Mouse (Mus musculus) regulatory T cell (primary cell): Measurements from ENCODE around the gene Ppp2r3d.
"Not testable (repeated sequence)": the region's sequence is repeated elsewhere in the genome, so short reads cannot be mapped to it uniquely, and the experiment has no call there.

Source experiments
- in situ Hi-C: fragments of 300-600 bp; cut with MboI, MseI; formaldehyde crosslinking; loops from one replicate; pipeline ENCODE4 v1.15.1; 2025; ENCODE audit warnings: high pct_unique_total_duplicates

Gene Ppp2r3d

DNA sequence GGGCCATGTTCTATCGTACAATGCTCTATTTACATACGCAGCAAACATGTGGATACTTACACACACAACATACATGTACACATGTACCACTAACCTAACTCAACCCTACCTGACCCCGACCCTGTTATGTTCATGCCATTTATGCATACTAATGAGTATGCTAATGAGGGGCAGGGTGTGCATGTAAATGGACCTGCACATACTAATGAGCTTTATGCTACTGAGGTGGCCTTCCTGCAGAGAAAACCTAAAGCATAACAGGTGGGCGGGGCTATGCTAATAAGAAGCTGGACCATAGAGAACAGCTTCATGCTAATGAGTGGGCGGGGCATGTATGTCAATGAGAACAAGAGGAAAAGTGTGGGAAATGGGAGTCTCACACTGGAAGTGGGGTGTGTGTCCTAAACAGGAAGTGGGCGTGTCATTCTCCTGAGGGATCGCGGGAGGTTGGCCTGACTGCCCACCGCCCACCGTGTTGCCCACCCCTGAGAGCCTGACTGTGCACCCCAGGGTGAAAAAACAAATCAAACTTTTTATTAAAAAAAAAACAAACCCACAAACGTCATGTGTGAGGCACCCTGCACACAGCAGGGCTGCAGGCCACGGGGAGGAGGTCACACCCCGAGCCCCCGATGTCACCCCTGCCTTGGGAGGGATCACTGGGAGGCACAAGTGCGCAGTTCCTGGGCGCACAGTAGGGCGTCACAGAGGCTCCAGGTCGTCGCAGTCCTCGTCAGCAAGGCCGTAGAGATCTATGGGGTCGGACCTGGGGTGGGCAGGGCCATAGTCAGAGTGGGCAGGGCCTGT is at the start of gene Ppp2r3d:
Gene Ppp2r3d (minus strand): TSS at position 803 of the 807 bp plus-strand sequence.
- in situ Hi-C loops: loop anchor here (5.0 kb wide), 1 partner anchor 34 kb away; no protein-coding TSS in a partner anchor

GRCm38 (mm10) chr9:124493693-124494092 is 17.0 kb upstream of the Ppp2r3d start, which contains the start of gene Gm21836:
Gene Gm21836, minus strand, starts transcription at chr9:124493793.
- in situ Hi-C loops: loop anchor here (5.0 kb wide), 1 partner anchor 236 kb away; no protein-coding TSS in a partner anchor

DNA sequence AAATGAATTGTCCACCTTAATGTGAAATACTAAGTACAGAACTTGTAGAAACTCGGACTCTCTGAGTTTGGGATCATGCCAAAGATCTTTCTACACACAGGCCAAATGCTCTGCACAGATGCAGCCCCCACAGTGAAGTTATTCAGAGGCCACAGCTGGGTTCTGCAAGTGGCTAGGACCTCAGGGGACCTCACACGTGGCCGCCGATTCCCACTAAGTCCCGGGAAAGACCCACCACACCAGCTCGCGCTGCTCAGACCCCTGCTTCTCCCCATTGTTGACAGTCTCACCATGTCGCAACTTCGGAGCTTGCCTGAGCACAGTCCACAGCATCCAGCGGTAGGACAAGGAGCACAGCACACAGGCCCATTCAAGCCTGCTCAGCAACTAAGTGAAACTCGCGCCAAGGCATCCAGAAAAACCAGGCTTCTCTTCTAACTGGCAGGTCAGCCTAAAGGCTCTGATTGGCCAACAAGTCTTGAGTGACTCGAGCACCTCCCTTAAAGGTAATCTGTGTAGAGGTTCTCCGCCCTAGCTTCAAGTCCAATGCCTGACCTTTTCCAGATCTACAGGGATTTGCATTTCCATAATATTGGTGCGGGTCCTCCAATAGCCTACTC is 3.8 kb upstream of the Ppp2r3d start:
- in situ Hi-C loops: not testable (repeated sequence)

GRCm38 (mm10) chr9:124478081-124478480 is 1.4 kb upstream of the Ppp2r3d start:
- in situ Hi-C loops: loop anchor here (5.0 kb wide), 1 partner anchor 36 kb away; no protein-coding TSS in a partner anchor

GRCm38 (mm10) chr9:124475689-124476088 is 1.0 kb downstream of the Ppp2r3d start:
- in situ Hi-C loops: loop anchor here (5.0 kb wide), 1 partner anchor 33 kb away; no protein-coding TSS in a partner anchor

GRCm38 (mm10) chr9:124456572-124456971 is 20.1 kb downstream of the Ppp2r3d start:
- in situ Hi-C loops: no loop called here

GRCm38 (mm10) chr9:124442533-124442855 is 34.2 kb downstream of the Ppp2r3d start:
- in situ Hi-C loops: loop anchor here (5.0 kb wide), 1 partner anchor 35 kb away; the partner anchor contains the start of gene Ppp2r3d

DNA sequence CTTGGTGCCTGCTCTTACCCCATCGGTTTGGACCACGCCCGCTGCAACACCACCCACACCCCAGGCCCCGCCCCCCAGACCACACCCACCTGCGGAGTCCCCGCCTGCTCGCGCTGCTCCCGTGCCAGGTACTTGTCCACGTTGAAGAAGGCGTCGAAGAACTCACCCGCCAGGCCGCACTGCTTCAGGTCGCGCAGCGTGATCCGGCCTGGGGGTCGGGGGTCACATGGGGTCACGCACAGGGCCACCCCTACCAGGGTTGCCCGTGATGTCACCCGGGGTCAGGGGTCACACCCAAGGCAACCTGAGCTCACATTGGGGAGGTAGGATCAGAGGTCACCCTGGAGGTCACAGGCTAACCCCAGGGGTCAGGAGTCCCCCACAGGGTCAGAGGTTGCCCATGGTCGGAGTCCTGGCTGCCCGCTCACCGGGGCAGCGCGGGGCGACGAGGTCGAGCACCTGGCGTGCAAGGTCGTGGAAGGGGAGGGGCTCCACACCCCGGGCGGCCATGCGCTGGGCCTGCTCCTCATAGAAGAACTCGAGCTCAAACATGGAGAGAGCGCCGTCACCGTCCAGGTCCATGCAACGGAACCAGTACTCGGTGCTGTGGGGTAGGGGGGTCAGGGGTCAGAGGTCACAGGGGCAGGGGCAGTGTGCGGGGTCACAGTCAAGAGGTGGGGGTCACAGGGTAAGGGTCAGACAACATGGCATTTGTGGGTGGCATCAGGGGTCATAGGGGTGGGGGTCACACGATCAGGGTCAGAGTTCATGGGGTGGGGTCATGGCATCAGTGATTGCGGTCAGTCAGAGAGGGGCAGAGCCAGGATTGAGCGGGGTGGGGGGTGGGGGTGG is 34.8 kb downstream of the Ppp2r3d start:
- in situ Hi-C loops: loop anchor here (5.0 kb wide), 1 partner anchor 35 kb away; the partner anchor contains the start of gene Ppp2r3d

DNA sequence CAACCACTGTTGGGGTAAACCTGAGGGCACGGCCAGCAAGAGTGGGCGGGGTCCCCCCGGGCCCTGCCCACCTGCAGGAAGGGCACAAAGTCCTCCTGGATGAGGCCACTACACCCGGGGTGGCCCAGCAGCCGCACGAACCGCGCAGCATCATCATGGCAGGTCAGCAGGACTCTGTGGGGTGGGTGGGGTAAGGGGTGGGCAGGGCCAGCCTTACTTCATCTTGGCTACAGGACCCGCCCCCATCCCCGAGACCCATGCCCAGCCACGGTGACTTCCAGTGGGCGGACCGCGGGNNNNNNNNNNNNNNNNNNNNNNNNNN is 36.0 kb downstream of the Ppp2r3d start:
- in situ Hi-C loops: loop anchor here (5.0 kb wide), 1 partner anchor 37 kb away; the partner anchor contains the start of gene Ppp2r3d

GRCm38 (mm10) chr9:124439848-124440723 is 36.6 kb downstream of the Ppp2r3d start:
- in situ Hi-C loops: loop anchor here (5.0 kb wide), 1 partner anchor 37 kb away; the partner anchor contains the start of gene Ppp2r3d

DNA sequence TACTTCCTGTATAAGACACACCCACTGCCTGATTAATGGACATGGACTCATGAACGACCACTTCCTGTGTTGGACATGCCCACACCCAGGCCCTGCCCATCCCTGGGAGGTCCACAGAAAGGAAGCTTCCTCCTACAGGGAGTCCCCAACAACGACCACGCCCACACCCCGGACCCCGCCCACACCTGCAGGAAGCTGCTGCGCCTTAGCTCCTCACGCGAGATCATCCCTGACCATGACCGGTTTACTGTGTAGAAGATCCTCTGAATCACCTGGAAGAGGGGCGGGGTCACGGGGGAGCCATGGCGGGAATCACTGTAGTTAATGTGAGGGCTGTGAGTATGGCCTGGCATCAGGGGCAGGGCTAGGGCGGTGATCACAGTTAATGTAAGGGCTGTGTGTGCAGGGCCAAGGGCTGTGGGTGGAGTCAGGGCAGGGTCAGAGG is 37.3 kb downstream of the Ppp2r3d start:
- in situ Hi-C loops: no loop called here

- in situ Hi-C loops: no loop called here
Measured at GRCm38 (mm10) chr9:124438686-124439346, 37.9 kb downstream of the Ppp2r3d start.

DNA sequence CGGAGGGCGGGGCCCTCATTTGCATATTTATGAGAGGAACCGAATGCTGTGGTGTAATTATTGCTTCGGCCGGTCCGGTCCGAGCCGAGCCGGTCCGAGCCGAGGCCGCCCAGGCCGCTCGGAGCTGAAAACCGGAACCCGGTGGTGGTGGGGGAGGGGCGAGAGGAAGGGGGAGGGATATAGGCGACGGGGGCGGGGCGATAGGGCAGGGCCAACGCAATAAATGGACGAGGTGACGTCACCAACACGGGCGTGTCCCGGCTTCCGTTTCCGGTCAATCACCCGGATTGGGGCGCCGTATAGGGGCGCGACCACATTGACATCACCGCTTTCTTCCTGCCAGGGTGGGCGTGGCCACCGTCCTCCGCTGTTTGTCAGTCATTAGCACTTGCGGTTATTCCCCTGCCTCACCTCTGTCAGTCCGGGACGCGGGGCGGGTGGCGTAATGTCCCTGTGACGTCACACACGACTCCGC is 51.2 kb downstream of the Ppp2r3d start:
- in situ Hi-C loops: no loop called here

- in situ Hi-C loops: loop anchor here (5.0 kb wide), 1 partner anchor 48 kb away; no protein-coding TSS in a partner anchor
Measured at GRCm38 (mm10) chr9:124424542-124425410, 51.9 kb downstream of the Ppp2r3d start.

GRCm38 (mm10) chr9:124424292-124424541 is 52.5 kb downstream of the Ppp2r3d start:
- in situ Hi-C loops: loop anchor here (5.0 kb wide), 1 partner anchor 48 kb away; no protein-coding TSS in a partner anchor

- in situ Hi-C loops: loop anchor here (5.0 kb wide), 1 partner anchor 49 kb away; no protein-coding TSS in a partner anchor
Measured at GRCm38 (mm10) chr9:124423552-124424291, 53.0 kb downstream of the Ppp2r3d start.

GRCm38 (mm10) chr9:124422900-124423551 is 53.7 kb downstream of the Ppp2r3d start:
- in situ Hi-C loops: loop anchor here (5.0 kb wide), 1 partner anchor 49 kb away; no protein-coding TSS in a partner anchor

DNA sequence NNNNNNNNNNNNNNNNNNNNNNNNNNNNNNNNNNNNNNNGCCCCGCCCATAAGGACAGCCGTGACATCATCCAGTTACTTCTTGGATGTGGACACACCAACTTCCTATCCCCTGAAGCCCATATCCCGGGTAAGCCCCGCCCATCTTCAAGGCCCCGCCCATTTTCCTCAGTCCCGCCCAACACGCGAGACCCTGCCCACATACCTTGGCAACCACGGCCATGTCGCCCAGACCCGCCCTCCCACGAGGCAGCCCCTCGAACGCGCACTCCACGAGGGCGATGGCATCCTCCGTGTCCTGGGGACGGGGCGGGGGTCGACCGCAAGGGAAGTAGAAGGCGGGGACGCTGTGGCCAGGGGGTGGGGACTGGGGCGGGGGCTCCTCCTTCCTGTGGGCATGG is 54.3 kb downstream of the Ppp2r3d start:
- in situ Hi-C loops: loop anchor here (5.0 kb wide), 1 partner anchor 50 kb away; no protein-coding TSS in a partner anchor
